Mouse (Mus musculus) MEL (cell line): ENCODE data around the gene Thsd7a. TPM values are rescaled to one million over a fixed set of nuclear protein-coding genes. Genes with fewer than 3 reads are reported as not detected.

Source experiments
- DNase-seq: peaks from one replicate; pipeline ENCODE4 v3.0.0; 2011; ENCODE audit warnings: low read depth, low spot score
- H3K27ac ChIP-seq: 2 replicates; pipeline ENCODE4 v1.5.1; 2012; ENCODE audit warnings: low read depth, mild to moderate bottlenecking, control low read depth, low read length, moderate library complexity; ENCODE audit not compliant: control insufficient read depth
- H3K27me3 ChIP-seq, 2 experiments: fragments of 150-350 bp in 1 of 2; sonication (generic) in 1 of 2; 2 replicates each; pipeline ENCODE4 v1.6.1; 2012; ENCODE audit warnings: low read length in 2 of 2, mild to moderate bottlenecking in 2 of 2, improper control_type of control experiment in 1 of 2, moderate library complexity in 1 of 2; ENCODE audit not compliant: insufficient read depth in 2 of 2, control insufficient read depth in 1 of 2
- H3K36me3 ChIP-seq, 2 experiments: 2 replicates each; pipeline ENCODE4 v1.6.1; 2012 to 2014; ENCODE audit warnings: low read length in 2 of 2, improper control_type of control experiment in 1 of 2, inconsistent platforms in 1 of 2, mild to moderate bottlenecking in 1 of 2; ENCODE audit not compliant: insufficient read depth in 2 of 2, control insufficient read depth in 1 of 2
- H3K4me1 ChIP-seq, 2 experiments: fragments of 150-350 bp in 1 of 2; sonication (generic) in 1 of 2; 2 replicates each; pipeline ENCODE4 v1.6.1; 2012; ENCODE audit warnings: low read length in 2 of 2, improper control_type of control experiment in 1 of 2, mild to moderate bottlenecking in 1 of 2; ENCODE audit not compliant: insufficient read depth in 2 of 2, control insufficient read depth in 1 of 2
- H3K4me3 ChIP-seq, 2 experiments: fragments of 150-350 bp in 1 of 2; sonication (generic) in 1 of 2; 2 replicates each; pipeline ENCODE4 v1.5.1; 2012; ENCODE audit warnings: low read depth in 2 of 2, low read length in 2 of 2, mild to moderate bottlenecking in 2 of 2, moderate library complexity in 2 of 2, control low read depth in 1 of 2, improper control_type of control experiment in 1 of 2; ENCODE audit not compliant: control insufficient read depth in 1 of 2, insufficient read depth in 1 of 2
- H3K79me2 ChIP-seq: 2 replicates; pipeline ENCODE4 v1.6.1; 2012; ENCODE audit warnings: mild to moderate bottlenecking, low read length, moderate library complexity; ENCODE audit not compliant: control insufficient read depth, poor library complexity, insufficient read depth
- H3K9ac ChIP-seq: 2 replicates; pipeline ENCODE4 v1.6.1; 2012; ENCODE audit warnings: low read depth, mild to moderate bottlenecking, control low read depth, low read length, moderate library complexity; ENCODE audit not compliant: control insufficient read depth, poor library complexity, severe bottlenecking
- H3K9me3 ChIP-seq: fragments of 150-350 bp; sonication (generic); replicated peaks from 2 replicates; pipeline ENCODE4 v1.6.1; 2012; ENCODE audit warnings: mild to moderate bottlenecking, low read length, improper control_type of control experiment, moderate library complexity; ENCODE audit not compliant: insufficient read depth
- BHLHE40 ChIP-seq: IDR thresholded peaks from 2 replicates; pipeline ENCODE4 v1.6.1; 2012; ENCODE audit warnings: low read depth, mild to moderate bottlenecking, inconsistent platforms, low read length, improper control_type of control experiment, borderline replicate concordance
- E2F4 ChIP-seq: IDR thresholded peaks from 2 replicates; pipeline ENCODE4 v1.6.1; 2011; ENCODE audit warnings: low read depth, low read length, improper control_type of control experiment, borderline replicate concordance
- ELF1 ChIP-seq: IDR thresholded peaks from 2 replicates; pipeline ENCODE4 v1.6.1; 2014; ENCODE audit warnings: low read depth, mild to moderate bottlenecking, inconsistent platforms, low read length, improper control_type of control experiment, moderate library complexity
- EP300 ChIP-seq, 2 experiments: IDR thresholded peaks; 2 replicates each; pipeline ENCODE4 v1.6.1; 2011; ENCODE audit warnings: improper control_type of control experiment in 2 of 2, low read length in 2 of 2, low read depth in 1 of 2, mild to moderate bottlenecking in 1 of 2
- ETS1 ChIP-seq: IDR thresholded peaks from 2 replicates; pipeline ENCODE4 v1.6.1; 2012; ENCODE audit warnings: low read depth, mild to moderate bottlenecking, inconsistent platforms, low read length, improper control_type of control experiment, moderate library complexity
- GABPA ChIP-seq: IDR thresholded peaks from 2 replicates; pipeline ENCODE4 v1.6.1; 2012; ENCODE audit warnings: low read depth, mild to moderate bottlenecking, inconsistent platforms, low read length, improper control_type of control experiment, moderate library complexity
- JUND ChIP-seq: IDR thresholded peaks from 2 replicates; pipeline ENCODE4 v1.6.1; 2011; ENCODE audit warnings: low read depth, mild to moderate bottlenecking, improper control_type of control experiment, low read length
- MAFK ChIP-seq: IDR thresholded peaks from 2 replicates; pipeline ENCODE4 v1.6.1; 2011; ENCODE audit warnings: low read depth, mild to moderate bottlenecking, low read length, improper control_type of control experiment, borderline replicate concordance
- MAX ChIP-seq: IDR thresholded peaks from 2 replicates; pipeline ENCODE4 v1.6.1; 2011; ENCODE audit warnings: low read length, improper control_type of control experiment
- MEF2A ChIP-seq: IDR thresholded peaks from 2 replicates; pipeline ENCODE4 v1.6.1; 2014; ENCODE audit warnings: low read depth, mild to moderate bottlenecking, inconsistent platforms, low read length, improper control_type of control experiment; ENCODE audit not compliant: poor library complexity, insufficient replicate concordance, severe bottlenecking; ENCODE audit errors: extremely low read depth
- MXI1 ChIP-seq: IDR thresholded peaks from 2 replicates; pipeline ENCODE4 v1.6.1; 2011; ENCODE audit warnings: mild to moderate bottlenecking, low read depth, low read length, improper control_type of control experiment
- NRF1 ChIP-seq: IDR thresholded peaks from 2 replicates; pipeline ENCODE4 v1.6.1; 2014; ENCODE audit warnings: low read depth, mild to moderate bottlenecking, inconsistent platforms, low read length, improper control_type of control experiment, moderate library complexity; ENCODE audit not compliant: poor library complexity, insufficient read depth, severe bottlenecking
- POLR2A ChIP-seq, 2 experiments: IDR thresholded peaks; 2 replicates each; pipeline ENCODE4 v1.6.1; 2011 to 2012; ENCODE audit warnings: low read length in 2 of 2, mild to moderate bottlenecking in 2 of 2, control low read depth in 1 of 2, improper control_type of control experiment in 1 of 2, low read depth in 1 of 2, moderate library complexity in 1 of 2; ENCODE audit not compliant: control insufficient read depth in 1 of 2, insufficient read depth in 1 of 2, poor library complexity in 1 of 2
- POLR2AphosphoS2 ChIP-seq: IDR thresholded peaks from 2 replicates; pipeline ENCODE4 v1.6.1; 2011; ENCODE audit warnings: low read length, improper control_type of control experiment
- POLR2AphosphoS5 ChIP-seq: IDR thresholded peaks from 2 replicates; pipeline ENCODE4 v1.6.1; 2012; ENCODE audit warnings: low read depth, borderline replicate concordance, mild to moderate bottlenecking, inconsistent platforms, low read length, moderate library complexity, mixed read lengths
- SMC3 ChIP-seq: IDR thresholded peaks from 2 replicates; pipeline ENCODE4 v1.6.1; 2011; ENCODE audit warnings: low read depth, low read length, improper control_type of control experiment
- UBTF ChIP-seq: IDR thresholded peaks from 2 replicates; pipeline ENCODE4 v1.6.1; 2012; ENCODE audit warnings: low read depth, mild to moderate bottlenecking, inconsistent platforms, low read length, improper control_type of control experiment, moderate library complexity, borderline replicate concordance; ENCODE audit not compliant: insufficient read depth
- ZC3H11A ChIP-seq: IDR thresholded peaks from 2 replicates; pipeline ENCODE4 v1.6.1; 2012; ENCODE audit warnings: low read depth, mild to moderate bottlenecking, inconsistent platforms, low read length, improper control_type of control experiment
- ZKSCAN1 ChIP-seq: IDR thresholded peaks from 2 replicates; pipeline ENCODE4 v1.6.1; 2012; ENCODE audit warnings: low read depth, mild to moderate bottlenecking, inconsistent platforms, low read length, improper control_type of control experiment, moderate library complexity
- polyA plus RNA-seq, 2 experiments: library from polyadenylated mRNA; stranded (reverse) in 1 of 2; unstranded in 1 of 2; fragments of >175 nt in 1 of 2; fragments of >200 nt in 1 of 2; gene quantifications; 2 replicates each; pipeline versions ENCODE4 v1.2.1 to v1.2.4; 2012; ENCODE audit warnings: low replicate concordance in 2 of 2, low read depth in 1 of 2; ENCODE audit not compliant: insufficient read length in 2 of 2, insufficient read depth in 1 of 2, missing spikeins in 1 of 2
- total RNA-seq: library from RNA; depleted of rRNA; stranded (reverse); fragments of 300-350 nt; gene quantifications from 2 replicates; pipeline ENCODE4 v1.2.3, GENCODE M21; 2012

Thsd7a gene
- total and polyA plus RNA-seq, 3 experiments, result not detected

GRCm38 (mm10) chr6:12606638-12607246 is 142.5 kb downstream of the Thsd7a start:
- Histone ChIP-seq H3K9ac (no peak overlapping the region), H3K27me3 (no peaks in the 10 kb centered on the region), H3K4me3 (no peak overlapping the region), H3K36me3 (no peaks in the 10 kb centered on the region), H3K4me1 (no peaks in the 10 kb centered on the region), H3K9me3 (no peaks in the 10 kb centered on the region), H3K79me2 (no peaks in the 10 kb centered on the region), H3K27ac (no peak overlapping the region)
- TF ChIP-seq ZC3H11A (no peak), MEF2A (no peak), E2F4 (no peak), MXI1 (no peak), UBTF (no peak), SMC3 (no peak), POLR2A (IDR thresholded peaks at IDR 0.05; ENCODE audit: control insufficient read depth in 1 of 2, insufficient read depth in 1 of 2, low read depth in 1 of 2, low read length in 2 of 2, poor library complexity in 1 of 2) (no peak), ELF1 (no peak), GABPA (no peak), EP300 (IDR thresholded peaks at IDR 0.05; ENCODE audit: low read depth in 1 of 2, low read length in 2 of 2) (no peak), MAX (no peak), POLR2AphosphoS5 (no peak), ETS1 (no peak), JUND (no peak), MAFK (no peak)
- no peak for DNase-seq

GRCm38 (mm10) chr6:12602927-12603326 is 146.3 kb downstream of the Thsd7a start:
- no peak for DNase-seq
- Histone ChIP-seq H3K4me3 (no peak overlapping the region), H3K9me3 (no peaks in the 10 kb centered on the region), H3K4me1 (no peaks in the 10 kb centered on the region), H3K79me2 (no peaks in the 10 kb centered on the region), H3K9ac (no peak overlapping the region), H3K27ac (no peak overlapping the region), H3K27me3 (no peaks in the 10 kb centered on the region), H3K36me3 (no peaks in the 10 kb centered on the region)
- TF ChIP-seq ZKSCAN1 (no peak), MXI1 (no peak), BHLHE40 (no peak), EP300 (IDR thresholded peaks at IDR 0.05; ENCODE audit: low read depth in 1 of 2, low read length in 2 of 2) (no peak), NRF1 (no peak), POLR2AphosphoS2 (no peak)
